Mouse (Mus musculus) limb, embryonic 14.5 days (tissue): ENCODE measurements at regions not wholly inside any gene's neighbourhood (a gene's known extent, or its start where the extent isn't known, plus 50 kb on each side); places are given as distances from the start of the nearest gene placed in this dataset.

ENCODE experiments used
- ATAC-seq: fragments of 200-750 bp; cut with Nextera tagmentation; 2 replicates; pipeline ENCODE4 v1.8.0; 2017; ENCODE audit warnings: low read depth, moderate number of reproducible peaks, moderate TSS enrichment; ENCODE audit not compliant: low FRiP score
- DNase-seq: peaks from one replicate; pipeline ENCODE4 v3.0.0-alpha.2; 2015; ENCODE audit warnings: low spot score
- H3K27ac ChIP-seq: fragments of 300-500 bp; sonication (generic); replicated peaks from 2 replicates; pipeline ENCODE4 v1.5.1; 2014; ENCODE audit warnings: low read depth, mild to moderate bottlenecking, low read length, moderate library complexity, mixed read lengths
- H3K27me3 ChIP-seq: fragments of 300-500 bp; sonication (generic); 2 replicates; pipeline ENCODE4 v1.6.1; 2014; ENCODE audit warnings: low read length, mixed read lengths; ENCODE audit not compliant: control insufficient read depth, insufficient read depth
- H3K36me3 ChIP-seq: fragments of 300-500 bp; sonication (generic); 2 replicates; pipeline ENCODE4 v1.6.1; 2014; ENCODE audit warnings: mild to moderate bottlenecking, low read length, moderate library complexity, mixed read lengths; ENCODE audit not compliant: control insufficient read depth, insufficient read depth
- H3K4me1 ChIP-seq: fragments of 300-500 bp; sonication (generic); 2 replicates; pipeline ENCODE4 v1.6.1; 2014; ENCODE audit warnings: antibody characterized with exemption, low read length, mixed read lengths; ENCODE audit not compliant: control insufficient read depth, insufficient read depth
- H3K4me2 ChIP-seq: fragments of 300-500 bp; sonication (generic); replicated peaks from 2 replicates; pipeline ENCODE4 v1.6.1; 2014; ENCODE audit warnings: low read depth, mild to moderate bottlenecking, low read length, moderate library complexity; ENCODE audit not compliant: severe bottlenecking
- H3K4me3 ChIP-seq: fragments of 300-500 bp; sonication (generic); replicated peaks from 2 replicates; pipeline ENCODE4 v1.5.1; 2014; ENCODE audit warnings: low read length
- H3K9ac ChIP-seq: fragments of 300-500 bp; sonication (generic); 2 replicates; pipeline ENCODE4 v1.6.1; 2014; ENCODE audit warnings: mild to moderate bottlenecking, low read depth, low read length, moderate library complexity; ENCODE audit not compliant: severe bottlenecking
- H3K9me3 ChIP-seq: fragments of 300-500 bp; sonication (generic); 2 replicates; pipeline ENCODE4 v1.6.1; 2016; ENCODE audit warnings: low read length; ENCODE audit not compliant: control insufficient read depth
- POLR2A ChIP-seq: fragments of 200-500 bp; IDR thresholded peaks from 2 replicates; pipeline ENCODE4 v1.8.0; 2012; ENCODE audit warnings: inconsistent platforms, mild to moderate bottlenecking, moderate library complexity, borderline replicate concordance; ENCODE audit not compliant: insufficient read depth, insufficient read length; ENCODE audit errors: extremely low read depth
- WGBS: fragments of 180-500 bp; shearing (Covaris S2); extraction: QIAGEN DNeasy Blood & Tissue Kit; methylation state at CpG from one replicate; pipeline ENCODE4 v1.1.7; 2014; 5-methylcytosine and 5-hydroxymethylcytosine counted together

DNA sequence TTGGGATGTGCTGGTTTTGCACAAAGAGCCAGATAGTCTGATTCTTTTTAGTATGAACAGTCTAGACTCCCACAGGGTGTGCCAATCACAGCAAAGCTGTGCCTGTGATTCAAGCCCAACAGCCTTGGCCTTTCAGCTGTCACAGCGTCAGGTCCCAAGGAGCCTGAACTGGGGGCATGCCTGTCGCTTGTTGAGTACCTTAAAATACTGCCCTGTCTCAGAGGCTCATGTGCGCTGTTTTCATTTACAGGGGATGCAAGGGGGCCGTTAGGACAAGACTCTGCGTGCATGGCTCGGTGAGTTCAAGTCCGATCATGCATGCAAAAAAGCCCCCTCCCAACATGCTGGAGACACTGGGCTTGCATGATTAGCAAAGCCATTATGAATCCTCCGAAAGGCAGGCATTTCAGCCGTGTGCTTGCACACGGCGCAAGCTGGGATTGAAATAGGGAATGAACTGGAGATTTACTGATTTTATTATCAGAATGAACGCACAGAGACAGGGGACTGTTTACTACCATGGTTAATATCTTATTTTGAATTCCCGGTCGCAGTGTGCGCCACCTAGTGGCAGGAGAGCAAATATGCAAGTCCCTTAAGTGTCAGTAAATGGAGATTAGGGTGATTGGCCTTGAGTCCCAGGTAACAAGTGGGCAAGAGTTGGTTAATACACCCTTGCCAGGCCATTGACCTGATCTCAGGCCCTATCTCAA, 332.8 kb upstream of the Camk1g start:
- Histone ChIP-seq H3K27ac (no peak overlapping the region), H3K9ac (no peak overlapping the region), H3K9me3 (no peaks in the 10 kb centered on the region), H3K27me3 (no peaks in the 10 kb centered on the region), H3K4me2 (peak overlapping the region; percentile 29; the same call in 1 of the 2 replicates), H3K4me3 (no peak overlapping the region), H3K4me1 (no peaks in the 10 kb centered on the region), H3K36me3 (no peaks in the 10 kb centered on the region)
- ATAC-seq, result no peak
- no peak for TF ChIP-seq POLR2A
- DNase-seq, result no peak
- 33% methylated on average over 15 of the region's 15 CpGs for WGBS

DNA sequence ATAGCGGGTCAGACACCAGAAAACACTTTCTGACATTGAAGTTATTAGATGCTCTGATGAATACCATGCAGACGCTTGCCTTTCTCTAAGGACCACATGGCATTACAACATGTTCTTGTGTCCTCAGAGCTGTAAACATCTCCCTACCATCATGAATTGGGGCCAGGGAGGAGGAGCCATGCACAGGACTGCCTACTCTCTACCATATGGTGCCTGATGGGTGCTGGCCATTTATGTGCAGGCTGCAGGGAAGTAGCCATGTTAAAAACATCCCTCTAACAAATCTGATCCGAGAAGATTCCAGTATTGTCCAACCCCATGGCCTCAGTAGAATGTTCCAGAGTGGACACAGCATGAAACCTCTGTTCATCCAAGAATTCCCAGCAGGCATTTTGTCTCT, 330.1 kb upstream of the Camk1g start:
- Histone ChIP-seq H3K4me3 (no peak overlapping the region), H3K4me2 (no peak overlapping the region), H3K4me1 (no peaks in the 10 kb centered on the region), H3K27me3 (no peaks in the 10 kb centered on the region), H3K36me3 (no peaks in the 10 kb centered on the region), H3K9me3 (no peaks in the 10 kb centered on the region), H3K9ac (no peak overlapping the region), H3K27ac (no peak overlapping the region)
- DNase-seq (no peak), ATAC-seq (no peak)
- no peak for TF ChIP-seq POLR2A
- 85% methylated on average over 3 of the region's 3 CpGs for WGBS

DNA sequence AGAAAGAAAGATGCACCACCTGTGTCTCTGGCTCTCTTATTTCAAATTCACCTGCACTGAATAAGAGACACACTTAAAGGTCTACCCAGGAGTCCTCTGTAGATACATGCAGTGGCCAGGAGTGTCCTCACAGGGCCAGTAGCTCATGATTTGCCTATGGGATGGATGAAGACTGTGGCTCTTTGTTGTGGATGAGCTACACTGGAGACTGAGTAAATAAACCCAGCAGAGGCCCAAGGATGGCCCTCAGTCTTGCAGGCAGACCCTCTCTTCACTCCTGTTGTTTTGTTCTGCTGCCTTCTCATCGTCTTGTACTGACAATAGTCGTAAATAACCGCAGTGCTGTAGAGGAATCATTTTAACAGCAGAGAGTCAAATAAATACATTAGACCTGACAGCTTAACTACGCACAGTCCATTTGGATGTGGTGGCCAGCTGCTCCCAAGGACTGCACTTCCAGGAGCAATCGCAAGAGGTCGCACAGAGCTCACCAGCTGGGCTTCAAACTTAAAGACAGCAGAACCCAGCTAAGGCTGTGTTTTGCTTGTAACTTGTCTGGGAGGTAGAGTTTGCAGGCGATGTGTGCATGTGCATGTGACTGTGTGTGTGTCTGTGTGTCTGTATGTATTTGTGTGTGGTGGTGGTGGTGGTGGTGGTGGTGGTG, 328.6 kb upstream of the Camk1g start:
- DNase-seq (peak; percentile 74), ATAC-seq (peak; percentile 62; the same call in 1 of the 2 replicates)
- no peak overlapping the region for H3K27ac ChIP-seq
- 3% methylated on average over 7 of the region's 7 CpGs for WGBS
- H3K36me3 ChIP-seq, result no peaks in the 10 kb centered on the region
- no peaks in the 10 kb centered on the region for H3K9me3 ChIP-seq
- no peaks in the 10 kb centered on the region for H3K4me1 ChIP-seq
- no peaks in the 10 kb centered on the region for H3K27me3 ChIP-seq
- no peak overlapping the region for H3K9ac ChIP-seq
- H3K4me3 ChIP-seq, result no peak overlapping the region
- no peak for TF ChIP-seq POLR2A
- no peak overlapping the region for H3K4me2 ChIP-seq

DNA sequence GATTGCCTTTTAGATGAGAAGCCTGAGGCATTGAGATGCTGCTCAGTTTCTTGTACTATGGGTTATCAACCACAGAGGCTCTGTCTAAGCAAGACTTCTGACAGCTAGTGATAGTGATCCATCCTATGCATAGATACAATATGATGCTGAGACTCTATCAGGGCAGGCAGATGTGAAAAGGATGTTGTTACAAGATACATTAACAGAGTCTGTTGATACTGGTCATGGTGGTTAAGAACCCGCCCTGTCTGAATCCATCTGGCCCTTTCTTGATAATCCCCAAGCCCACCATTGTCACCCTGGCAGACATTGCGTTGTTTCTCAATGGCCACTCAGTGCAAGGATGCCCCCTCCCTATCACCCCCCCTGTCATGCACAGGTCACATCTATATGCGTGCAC, 327.8 kb upstream of the Camk1g start:
- no peak for ATAC-seq
- Histone ChIP-seq H3K4me2 (no peak overlapping the region), H3K9me3 (no peaks in the 10 kb centered on the region), H3K4me3 (no peak overlapping the region), H3K36me3 (no peaks in the 10 kb centered on the region), H3K27ac (no peak overlapping the region), H3K27me3 (no peaks in the 10 kb centered on the region), H3K9ac (no peak overlapping the region), H3K4me1 (no peaks in the 10 kb centered on the region)
- TF ChIP-seq POLR2A, result no peak
- no peak for DNase-seq
- 85% methylated on average over 3 of the region's 3 CpGs for WGBS

DNA sequence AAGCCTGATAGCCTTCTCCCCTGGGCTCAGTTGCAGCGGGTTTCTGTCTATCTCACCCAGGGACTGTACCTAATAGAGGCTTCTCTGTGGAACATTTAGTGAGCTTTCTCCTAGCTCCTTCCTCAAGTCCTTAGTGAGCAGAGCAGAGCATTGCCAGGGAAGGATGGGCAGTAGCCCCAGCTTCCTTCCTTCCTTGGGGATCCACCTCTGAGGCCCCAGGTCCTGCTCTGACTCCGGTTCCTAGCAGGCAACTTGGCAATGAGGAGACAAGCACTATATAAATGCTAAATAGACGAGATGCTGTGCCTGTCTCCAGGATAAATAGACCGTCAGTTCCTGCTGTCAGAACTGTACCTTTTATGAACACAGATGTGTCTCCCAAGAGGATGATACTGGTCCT, 326.9 kb upstream of the Camk1g start:
- ATAC-seq, result no peak
- Histone ChIP-seq H3K4me3 (no peak overlapping the region), H3K9me3 (no peaks in the 10 kb centered on the region), H3K36me3 (no peaks in the 10 kb centered on the region), H3K4me2 (no peak overlapping the region), H3K9ac (no peak overlapping the region), H3K27me3 (no peaks in the 10 kb centered on the region), H3K4me1 (no peaks in the 10 kb centered on the region), H3K27ac (no peak overlapping the region)
- no peak for DNase-seq
- TF ChIP-seq POLR2A, result no peak
- 70% methylated on average over 4 of the region's 4 CpGs for WGBS
